Mouse (Mus musculus) frontal cortex, adult 2 months (tissue): Measurements from ENCODE around the gene Tekt3. TPM values are rescaled to one million over a fixed set of nuclear protein-coding genes. Genes with fewer than 3 reads are reported as not detected.

ENCODE experiments used
- DNase-seq, 2 experiments: peaks; one replicate each; pipeline ENCODE4 v3.0.0; 2022; ENCODE audit warnings: low spot score in 1 of 2; ENCODE audit errors: extremely low spot score in 1 of 2
- polyA plus RNA-seq: library from polyadenylated mRNA; depleted of rRNA; stranded (reverse); fragments of >200 nt; gene quantifications from 2 replicates; pipeline ENCODE4 v1.2.3, GENCODE M21; 2012; rRNA removed

Tekt3 gene
- polyA plus RNA-seq, 1 experiment = not detected

DNA sequence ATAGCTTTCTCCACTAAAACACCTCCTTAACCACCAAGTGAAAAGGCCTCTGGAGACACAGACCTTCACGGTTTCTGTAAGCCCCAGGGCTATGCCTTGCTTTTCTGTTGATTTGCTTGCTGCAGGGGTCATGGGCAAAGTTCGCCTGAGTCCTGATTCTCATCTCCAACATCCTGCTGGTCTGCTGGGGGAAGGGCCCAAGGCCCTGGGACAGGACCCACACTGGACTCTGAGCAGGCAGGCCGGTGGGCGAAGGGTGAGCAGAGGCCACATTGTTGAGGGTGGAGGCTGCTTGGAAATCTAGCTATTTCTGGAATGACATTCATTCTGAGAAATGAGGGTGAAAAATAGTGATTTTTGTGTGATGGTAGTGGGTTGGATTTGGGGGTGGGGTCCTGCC lies 81.4 kb downstream of the Tekt3 start:
- DNase-seq = no peak

- no peak for DNase-seq
Measured at GRCm38 (mm10) chr11:63143486-63143885, 82.0 kb downstream of the Tekt3 start.

Other genes with a start within 250 kb of the Tekt3 start
- 1.8 and 2.2 TPM in 2 replicates for gene Trim16, start 241.4 kb upstream of the Tekt3 start, polyA plus RNA-seq
- gene Fbxw10, start 214.6 kb upstream of the Tekt3 start, polyA plus RNA-seq = 0.55 and 0.66 TPM in 2 replicates
- gene Tvp23b, start 182.2 kb upstream of the Tekt3 start, polyA plus RNA-seq = 32.7 and 35.9 TPM in 2 replicates
- 0.40 and 0.48 TPM in 2 replicates for gene Cdrt4, start 110.5 kb upstream of the Tekt3 start, polyA plus RNA-seq
- gene Pmp22, start 67.3 kb downstream of the Tekt3 start, polyA plus RNA-seq = 23.9 and 24.0 TPM in 2 replicates